Mouse (Mus musculus): ENCODE measurements at regions not wholly inside any gene's neighbourhood (a gene's known extent, or its start where the extent isn't known, plus 50 kb on each side); places are given as distances from the start of the nearest gene placed in this dataset.
A peak's percentile ranks its signal among the peaks of the same experiment; 100 is the strongest.

- Histone ChIP-seq H3K27ac (ENCODE audit: low read length) (no peak overlapping the region), H3K9me3 (replicated peaks; ENCODE audit: control insufficient read depth, low read length) (no peaks in the 10 kb centered on the region), H3K4me1 (ENCODE audit: control insufficient read depth, low read depth, low read length) (no peaks in the 10 kb centered on the region), H3K27me3 (ENCODE audit: control insufficient read depth, insufficient read depth, low read depth, low read length) (no peaks in the 10 kb centered on the region), H3K4me3 (ENCODE audit: low read depth, low read length) (no peak overlapping the region), H3K36me3 (ENCODE audit: control insufficient read depth, insufficient read depth) (no peaks in the 10 kb centered on the region), H3K9ac (ENCODE audit: low read depth, low read length) (no peak overlapping the region), H3K4me2 (ENCODE audit: low read depth, low read length) (no peak overlapping the region)
- WGBS (ENCODE audit: insufficient replicate concordance) = 36% methylated on average over 9 of the region's 9 CpGs
- ATAC-seq (ENCODE audit: low read depth) = no peak
Observed at GRCm38 (mm10) chr17:13573036-13573435, 187.3 kb upstream of the Afdn start.

DNA sequence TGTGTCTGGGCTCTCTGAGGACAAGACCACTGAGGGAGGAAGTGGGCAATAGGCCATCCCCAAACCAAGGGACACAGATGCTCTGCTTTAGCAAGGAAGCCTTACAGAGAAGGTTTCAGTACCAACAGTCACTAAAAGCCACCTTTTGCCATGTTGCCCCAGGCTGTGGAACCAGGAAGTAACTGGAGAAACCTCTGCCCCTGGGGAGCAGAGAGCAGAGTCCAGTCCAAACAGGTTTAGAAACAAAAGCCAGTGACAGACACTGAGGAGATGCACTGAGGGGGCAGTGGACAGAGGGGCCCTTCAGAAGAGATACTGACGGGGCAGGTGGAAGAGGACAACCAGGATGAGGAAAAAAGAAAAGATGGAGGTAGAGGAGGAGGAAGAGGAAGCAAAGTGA lies 186.2 kb upstream of the Afdn start:
- H3K9ac ChIP-seq (ENCODE audit: low read depth, low read length) = no peak overlapping the region
- H3K4me1 ChIP-seq (ENCODE audit: control insufficient read depth, low read depth, low read length) = no peaks in the 10 kb centered on the region
- WGBS (ENCODE audit: insufficient replicate concordance) = 45% methylated on average over 1 of the region's 1 CpGs
- no peak for ATAC-seq (ENCODE audit: low read depth)
- H3K4me3 ChIP-seq (ENCODE audit: low read depth, low read length) = no peak overlapping the region
- H3K27ac ChIP-seq (ENCODE audit: low read length) = no peak overlapping the region
- no peaks in the 10 kb centered on the region for H3K9me3 ChIP-seq (replicated peaks; ENCODE audit: control insufficient read depth, low read length)
- H3K36me3 ChIP-seq (ENCODE audit: control insufficient read depth, insufficient read depth) = no peaks in the 10 kb centered on the region
- no peaks in the 10 kb centered on the region for H3K27me3 ChIP-seq (ENCODE audit: control insufficient read depth, insufficient read depth, low read depth, low read length)
- H3K4me2 ChIP-seq (ENCODE audit: low read depth, low read length) = no peak overlapping the region

- no peak overlapping the region for H3K27ac ChIP-seq (ENCODE audit: low read length)
- ATAC-seq (ENCODE audit: low read depth) = no peak
- H3K4me3 ChIP-seq (ENCODE audit: low read depth, low read length) = no peak overlapping the region
- no peak overlapping the region for H3K4me2 ChIP-seq (ENCODE audit: low read depth, low read length)
- 56% methylated on average over 13 of the region's 13 CpGs for WGBS (ENCODE audit: insufficient replicate concordance)
- no peaks in the 10 kb centered on the region for H3K27me3 ChIP-seq (ENCODE audit: control insufficient read depth, insufficient read depth, low read depth, low read length)
- no peaks in the 10 kb centered on the region for H3K36me3 ChIP-seq (ENCODE audit: control insufficient read depth, insufficient read depth)
- no peak overlapping the region for H3K9ac ChIP-seq (ENCODE audit: low read depth, low read length)
- H3K4me1 ChIP-seq (ENCODE audit: control insufficient read depth, low read depth, low read length) = no peaks in the 10 kb centered on the region
- no peaks in the 10 kb centered on the region for H3K9me3 ChIP-seq (replicated peaks; ENCODE audit: control insufficient read depth, low read length)
Observed at GRCm38 (mm10) chr17:13574682-13575444, 185.5 kb upstream of the Afdn start.

GRCm38 (mm10) chr17:13577798-13578197 lies 182.5 kb upstream of the Afdn start:
- Histone ChIP-seq H3K36me3 (ENCODE audit: control insufficient read depth, insufficient read depth) (no peaks in the 10 kb centered on the region), H3K4me3 (ENCODE audit: low read depth, low read length) (no peak overlapping the region), H3K9me3 (replicated peaks; ENCODE audit: control insufficient read depth, low read length) (no peaks in the 10 kb centered on the region; the same call in 1 of the 2 replicates), H3K4me2 (ENCODE audit: low read depth, low read length) (no peak overlapping the region), H3K27me3 (ENCODE audit: control insufficient read depth, insufficient read depth, low read depth, low read length) (no peaks in the 10 kb centered on the region), H3K9ac (ENCODE audit: low read depth, low read length) (no peak overlapping the region), H3K4me1 (ENCODE audit: control insufficient read depth, low read depth, low read length) (no peaks in the 10 kb centered on the region), H3K27ac (ENCODE audit: low read length) (no peak overlapping the region)
- no peak for ATAC-seq (ENCODE audit: low read depth)
- WGBS (ENCODE audit: insufficient replicate concordance) = 57% methylated on average over 3 of the region's 3 CpGs

- WGBS (ENCODE audit: insufficient replicate concordance) = 58% methylated on average over 5 of the region's 5 CpGs
- Histone ChIP-seq H3K27ac (ENCODE audit: low read length) (no peak overlapping the region), H3K9ac (ENCODE audit: low read depth, low read length) (no peak overlapping the region), H3K27me3 (ENCODE audit: control insufficient read depth, insufficient read depth, low read depth, low read length) (no peaks in the 10 kb centered on the region), H3K36me3 (ENCODE audit: control insufficient read depth, insufficient read depth) (no peaks in the 10 kb centered on the region), H3K4me3 (ENCODE audit: low read depth, low read length) (no peak overlapping the region), H3K4me2 (ENCODE audit: low read depth, low read length) (no peak overlapping the region), H3K4me1 (ENCODE audit: control insufficient read depth, low read depth, low read length) (no peaks in the 10 kb centered on the region), H3K9me3 (replicated peaks; ENCODE audit: control insufficient read depth, low read length) (no peaks in the 10 kb centered on the region; the same call in 1 of the 2 replicates)
- ATAC-seq (ENCODE audit: low read depth) = no peak; the same call in 1 of the 2 replicates
Observed at GRCm38 (mm10) chr17:13581214-13581920, 179.0 kb upstream of the Afdn start.

GRCm38 (mm10) chr17:13581995-13582588 lies 178.2 kb upstream of the Afdn start:
- 61% methylated on average over 6 of the region's 6 CpGs for WGBS (ENCODE audit: insufficient replicate concordance)
- no peaks in the 10 kb centered on the region for H3K27me3 ChIP-seq (ENCODE audit: control insufficient read depth, insufficient read depth, low read depth, low read length)
- no peaks in the 10 kb centered on the region for H3K4me1 ChIP-seq (ENCODE audit: control insufficient read depth, low read depth, low read length)
- H3K36me3 ChIP-seq (ENCODE audit: control insufficient read depth, insufficient read depth) = no peaks in the 10 kb centered on the region
- no peak overlapping the region for H3K4me3 ChIP-seq (ENCODE audit: low read depth, low read length)
- peaks cover 1% of the 10 kb centered on the region for H3K9me3 ChIP-seq (replicated peaks; ENCODE audit: control insufficient read depth, low read length)
- H3K27ac ChIP-seq (ENCODE audit: low read length) = no peak overlapping the region
- peak; percentile 94 for ATAC-seq (ENCODE audit: low read depth)
- H3K4me2 ChIP-seq (ENCODE audit: low read depth, low read length) = no peak overlapping the region
- no peak overlapping the region for H3K9ac ChIP-seq (ENCODE audit: low read depth, low read length)

DNA sequence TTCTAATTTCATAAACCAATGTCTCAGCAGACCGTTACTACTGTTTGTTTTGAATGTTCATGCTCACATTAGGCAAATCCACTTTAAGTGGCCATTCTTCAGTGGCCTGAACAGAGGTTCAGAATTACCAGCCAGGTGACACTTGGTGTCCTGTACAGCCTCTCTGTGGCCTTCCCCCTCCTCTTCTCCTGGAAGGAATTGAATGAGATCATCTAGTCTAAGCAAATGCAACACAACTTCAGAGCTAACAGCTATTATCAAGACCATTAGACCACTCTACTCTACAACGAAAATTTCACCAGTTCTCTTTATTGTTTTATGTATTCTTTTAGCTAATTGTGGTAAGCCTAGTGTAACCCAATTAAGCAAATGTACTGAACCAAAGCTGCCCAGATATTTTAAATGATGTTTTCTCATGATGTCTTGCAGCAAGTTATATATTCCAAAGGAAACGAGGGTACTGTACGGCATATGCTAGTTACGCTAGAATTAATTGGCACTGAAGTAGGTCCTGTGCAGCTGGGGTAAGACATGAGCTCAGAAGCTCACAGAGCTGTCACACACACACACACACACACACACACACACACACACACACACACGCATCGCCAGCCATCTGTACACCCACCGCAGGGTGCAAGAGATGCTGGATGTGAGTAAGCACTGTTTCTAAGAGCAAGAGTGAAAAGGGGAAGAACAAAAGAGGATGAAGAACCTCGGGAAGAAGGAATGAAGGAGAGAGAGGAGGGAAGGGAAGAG lies 176.7 kb upstream of the Afdn start:
- WGBS (ENCODE audit: insufficient replicate concordance) = 61% methylated on average over 9 of the region's 9 CpGs
- Histone ChIP-seq H3K27ac (ENCODE audit: low read length) (no peak overlapping the region), H3K4me2 (ENCODE audit: low read depth, low read length) (no peak overlapping the region), H3K27me3 (ENCODE audit: control insufficient read depth, insufficient read depth, low read depth, low read length) (no peaks in the 10 kb centered on the region), H3K9ac (ENCODE audit: low read depth, low read length) (no peak overlapping the region), H3K9me3 (replicated peaks; ENCODE audit: control insufficient read depth, low read length) (peaks cover 4% of the 10 kb centered on the region), H3K4me1 (ENCODE audit: control insufficient read depth, low read depth, low read length) (no peaks in the 10 kb centered on the region), H3K4me3 (ENCODE audit: low read depth, low read length) (no peak overlapping the region), H3K36me3 (ENCODE audit: control insufficient read depth, insufficient read depth) (no peaks in the 10 kb centered on the region)
- no peak for ATAC-seq (ENCODE audit: low read depth)

DNA sequence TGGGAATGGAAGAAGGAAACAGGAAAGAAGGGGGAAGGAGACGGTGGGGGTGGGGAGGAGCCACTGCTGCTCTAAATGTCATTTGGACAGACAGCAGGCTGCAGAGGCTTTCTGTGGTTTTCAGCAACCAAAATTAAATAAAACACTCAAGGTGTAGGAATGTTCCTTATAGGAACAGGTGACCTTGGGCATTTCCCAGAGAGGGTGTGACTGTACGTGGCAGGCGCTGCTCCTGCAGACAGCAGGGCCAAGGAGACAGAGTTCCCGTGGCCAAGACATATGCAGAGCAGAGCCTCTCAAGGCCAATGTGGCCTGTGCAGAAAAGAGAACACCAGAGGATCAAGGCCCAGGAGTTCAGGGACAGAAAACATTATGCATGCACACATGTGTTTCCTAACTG lies 175.9 kb upstream of the Afdn start:
- no peak overlapping the region for H3K27ac ChIP-seq (ENCODE audit: low read length)
- 59% methylated on average over 4 of the region's 4 CpGs for WGBS (ENCODE audit: insufficient replicate concordance)
- no peaks in the 10 kb centered on the region for H3K27me3 ChIP-seq (ENCODE audit: control insufficient read depth, insufficient read depth, low read depth, low read length)
- no peak overlapping the region for H3K4me3 ChIP-seq (ENCODE audit: low read depth, low read length)
- no peak overlapping the region for H3K9ac ChIP-seq (ENCODE audit: low read depth, low read length)
- H3K36me3 ChIP-seq (ENCODE audit: control insufficient read depth, insufficient read depth) = no peaks in the 10 kb centered on the region
- H3K4me1 ChIP-seq (ENCODE audit: control insufficient read depth, low read depth, low read length) = no peaks in the 10 kb centered on the region
- ATAC-seq (ENCODE audit: low read depth) = no peak
- peaks cover 4% of the 10 kb centered on the region for H3K9me3 ChIP-seq (replicated peaks; ENCODE audit: control insufficient read depth, low read length)
- no peak overlapping the region for H3K4me2 ChIP-seq (ENCODE audit: low read depth, low read length)

Data from liver, embryonic 16.5 days (tissue).